Mouse (Mus musculus) gastrocnemius, postnatal 4 days (tissue): ENCODE results near the gene Dgke. TPM values are rescaled to one million over a fixed set of nuclear protein-coding genes. Genes with fewer than 3 reads are reported as not detected.
"Not testable (repeated sequence)": the region's sequence is repeated elsewhere in the genome, so short reads cannot be mapped to it uniquely, and the experiment has no call there.

Source experiments
- DNase-seq, 2 experiments: peaks; one replicate each; pipeline ENCODE4 v3.0.0; 2021 to 2022; ENCODE audit warnings: low spot score in 2 of 2, mixed read lengths in 2 of 2
- long read RNA-seq, 2 experiments: library from polyadenylated mRNA; stranded (forward); transcript quantifications; one replicate each; pipeline ENCODE4 v2.0.0; 2021
- total RNA-seq, 2 experiments: library from RNA; stranded (reverse); gene quantifications; 2 replicates each; pipeline ENCODE4 v1.2.3; 2021

Gene Dgke
- 1 to 10 TPM; 4.6 to 4.9 TPM for total RNA-seq
- long read RNA-seq, experiment 1, full-length matches to known transcripts = 3 of 4 reads
- long read RNA-seq, experiment 1, partial matches to known transcripts = 0 of 4 reads
- long read RNA-seq, experiment 1, other reads (novel, unspliced or antisense) = 1 of 4 reads
- long read RNA-seq, experiment 2, full-length matches to known transcripts = 4 of 10 reads
- long read RNA-seq, experiment 2, partial matches to known transcripts = 1 of 10 reads
- long read RNA-seq, experiment 2, other reads (novel, unspliced or antisense) = 5 of 10 reads

- DNase-seq = no peak
These were observed at the start of gene Dgke for GRCm38 (mm10) chr11:89066750-89067149. Gene Dgke, minus strand, starts transcription at chr11:89066850.

- DNase-seq = no peak
These were observed 40.6 kb upstream of the Dgke start for GRCm38 (mm10) chr11:89107180-89107807.

GRCm38 (mm10) chr11:89105823-89106222 lies 39.2 kb upstream of the Dgke start:
- no peak for DNase-seq

GRCm38 (mm10) chr11:89105211-89105610 lies 38.6 kb upstream of the Dgke start:
- DNase-seq = no peak

- peak in 1 of 2 experiments; percentile 20 for DNase-seq
These were observed 36.5 kb upstream of the Dgke start for GRCm38 (mm10) chr11:89103166-89103565.

GRCm38 (mm10) chr11:89100826-89101321 lies 34.2 kb upstream of the Dgke start:
- DNase-seq = peak; percentile 21 to 49

- peak; percentile 82 to 83 for DNase-seq
These were observed 33.8 kb upstream of the Dgke start for GRCm38 (mm10) chr11:89100403-89100802.

- DNase-seq = no peak
These were observed 32.3 kb upstream of the Dgke start for GRCm38 (mm10) chr11:89098930-89099329.

- no peak for DNase-seq
These were observed 31.6 kb upstream of the Dgke start for GRCm38 (mm10) chr11:89098083-89098835.

- DNase-seq = not testable (repeated sequence)
These were observed 30.6 kb upstream of the Dgke start for GRCm38 (mm10) chr11:89097292-89097691.

GRCm38 (mm10) chr11:89095306-89095705 lies 28.7 kb upstream of the Dgke start:
- no peak for DNase-seq

GRCm38 (mm10) chr11:89092714-89093113 lies 26.1 kb upstream of the Dgke start:
- peak in 1 of 2 experiments; percentile 22 for DNase-seq

- DNase-seq = not testable (repeated sequence)
These were observed 23.7 kb upstream of the Dgke start for GRCm38 (mm10) chr11:89090359-89090758.

- DNase-seq = no peak
These were observed 22.1 kb upstream of the Dgke start for GRCm38 (mm10) chr11:89088754-89089153.

GRCm38 (mm10) chr11:89086208-89086809 lies 19.7 kb upstream of the Dgke start:
- DNase-seq = no peak

- peak in 1 of 2 experiments; percentile 36 for DNase-seq
These were observed 18.0 kb upstream of the Dgke start for GRCm38 (mm10) chr11:89084601-89085000.

GRCm38 (mm10) chr11:89082691-89083090 lies 16.0 kb upstream of the Dgke start:
- DNase-seq = not testable (repeated sequence)

- DNase-seq = not testable (repeated sequence)
These were observed 15.3 kb upstream of the Dgke start for GRCm38 (mm10) chr11:89081906-89082305.

GRCm38 (mm10) chr11:89078996-89079680 lies 12.5 kb upstream of the Dgke start:
- DNase-seq = no peak

GRCm38 (mm10) chr11:89078305-89078704 lies 11.7 kb upstream of the Dgke start:
- DNase-seq = no peak

GRCm38 (mm10) chr11:89077601-89078000 lies 11.0 kb upstream of the Dgke start:
- DNase-seq = no peak
